Mouse (Mus musculus): Measurements from ENCODE around the gene Cpeb3.
"Not testable (repeated sequence)": the region's sequence is repeated elsewhere in the genome, so short reads cannot be mapped to it uniquely, and the experiment has no call there.

Gene Cpeb3

DNA sequence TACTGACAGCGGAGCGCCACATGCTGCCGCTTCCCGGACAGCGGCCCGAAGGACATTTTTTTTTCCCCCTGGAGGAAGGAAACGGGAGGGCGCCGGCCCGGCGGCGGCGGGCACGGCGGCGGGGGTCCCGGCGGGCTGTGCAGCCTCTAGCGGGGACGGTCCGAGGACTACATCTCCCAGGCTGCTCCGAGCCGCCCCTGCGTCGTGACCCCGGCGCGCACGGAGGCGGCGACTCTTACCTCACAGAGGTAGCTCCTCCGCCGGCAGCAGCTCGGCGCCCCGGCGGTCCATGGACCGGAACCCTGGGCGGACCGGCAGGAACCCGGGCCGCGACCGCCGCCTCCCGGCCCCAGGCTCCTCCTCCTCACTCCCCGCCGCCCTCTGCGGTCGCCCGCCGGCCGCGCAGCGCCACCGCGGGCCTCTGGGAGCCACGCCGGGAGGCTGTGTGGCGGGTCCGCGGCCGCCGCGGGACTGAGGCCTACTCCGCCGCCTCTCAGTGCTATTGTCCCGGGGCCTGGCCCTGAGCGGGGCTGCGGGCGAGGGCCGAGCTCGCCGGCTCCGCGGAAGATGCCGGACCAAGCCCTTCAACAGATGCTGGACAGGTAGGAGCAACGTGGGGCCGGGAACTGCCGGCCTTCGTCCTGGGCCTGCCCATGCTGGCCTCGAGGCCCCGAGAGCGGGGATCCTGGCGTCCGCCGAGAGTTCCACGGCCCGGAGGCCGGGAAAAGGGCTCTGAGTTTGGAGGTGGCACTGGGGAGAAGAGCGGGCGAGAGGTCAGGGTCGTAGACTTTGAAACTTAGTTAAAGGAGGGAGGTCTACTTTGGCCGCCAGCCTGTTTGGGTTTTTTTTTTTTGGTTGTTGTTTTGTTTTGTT lies 862 bp downstream of the Cpeb3 start, which contains the start of gene March5:
March5 (plus strand) TSS at position 241 of the 873 bp plus-strand sequence.
- DNase-seq (ENCODE audit: low spot score) = peak; percentile 92

DNA sequence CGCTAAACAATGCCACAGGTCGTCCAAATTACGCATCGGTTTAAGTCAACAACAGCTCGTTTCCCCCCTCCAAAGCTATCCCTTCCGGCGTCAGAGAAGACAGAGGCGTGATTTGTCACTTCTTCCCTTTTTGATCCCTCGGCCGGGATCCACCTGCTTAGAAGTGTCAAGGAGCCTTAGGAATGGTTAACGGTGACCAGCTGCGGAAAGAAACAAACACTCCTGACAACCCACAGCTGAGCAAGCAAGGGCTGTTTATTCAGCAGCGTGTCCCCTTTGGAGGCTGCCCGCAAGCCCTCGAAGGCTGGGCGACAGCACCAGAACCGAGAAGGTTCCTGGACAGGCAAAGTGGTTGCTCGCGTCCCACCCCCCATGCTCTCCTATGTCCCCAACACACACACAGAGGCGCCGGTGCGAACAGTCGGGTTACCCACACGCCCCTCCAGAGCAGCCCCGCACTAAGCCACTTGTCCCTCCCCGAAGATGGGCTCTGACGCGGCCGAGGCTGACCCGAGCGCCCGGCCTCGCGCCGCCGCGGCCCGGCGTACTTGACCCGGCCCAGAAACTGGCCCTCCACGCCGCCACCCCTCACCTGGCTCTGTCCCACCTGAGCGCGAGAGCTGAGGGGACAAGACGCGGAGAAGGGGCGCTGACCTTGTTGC lies 1.6 kb downstream of the Cpeb3 start:
- DNase-seq (ENCODE audit: low spot score) = peak; percentile 39

DNA sequence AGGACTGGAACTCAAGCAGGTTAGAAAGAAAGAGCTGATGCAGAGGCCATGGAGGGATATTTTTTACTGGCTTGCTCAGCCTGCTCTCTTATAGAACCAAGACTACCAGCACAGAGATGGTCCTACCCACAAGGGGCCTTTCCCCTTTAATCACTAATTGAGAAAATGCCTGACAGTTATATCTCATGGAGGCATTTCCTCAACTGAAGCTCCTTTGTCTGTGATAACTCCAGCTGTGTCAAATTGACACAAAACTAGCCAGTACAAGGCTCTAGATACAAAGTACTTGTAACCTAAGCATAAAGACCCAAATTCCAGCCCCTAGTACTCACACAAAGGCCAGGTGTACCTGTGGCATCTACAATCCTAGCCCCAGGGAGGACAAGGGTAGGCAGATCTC lies 3.2 kb downstream of the Cpeb3 start:
- DNase-seq (ENCODE audit: low spot score) = not testable (repeated sequence)

DNA sequence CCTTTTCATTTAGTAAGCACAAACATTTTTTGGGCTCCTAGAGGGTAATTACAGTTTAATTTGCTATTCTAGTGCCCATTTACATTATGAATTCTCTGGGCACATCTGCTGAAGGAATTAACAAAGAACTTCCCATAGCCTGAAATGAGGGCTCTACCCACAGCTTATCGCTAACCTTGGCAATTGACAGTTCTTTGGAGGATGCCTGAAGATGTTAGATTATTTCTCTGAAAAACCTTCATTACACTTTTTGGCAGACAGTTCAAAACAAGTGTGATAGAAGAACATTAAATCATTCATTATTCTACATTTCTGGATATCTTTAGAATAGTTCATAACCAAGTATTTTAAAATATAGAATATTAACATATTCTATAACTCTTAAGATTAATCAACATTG lies 5.0 kb downstream of the Cpeb3 start:
- no peak for DNase-seq (ENCODE audit: low spot score)

DNA sequence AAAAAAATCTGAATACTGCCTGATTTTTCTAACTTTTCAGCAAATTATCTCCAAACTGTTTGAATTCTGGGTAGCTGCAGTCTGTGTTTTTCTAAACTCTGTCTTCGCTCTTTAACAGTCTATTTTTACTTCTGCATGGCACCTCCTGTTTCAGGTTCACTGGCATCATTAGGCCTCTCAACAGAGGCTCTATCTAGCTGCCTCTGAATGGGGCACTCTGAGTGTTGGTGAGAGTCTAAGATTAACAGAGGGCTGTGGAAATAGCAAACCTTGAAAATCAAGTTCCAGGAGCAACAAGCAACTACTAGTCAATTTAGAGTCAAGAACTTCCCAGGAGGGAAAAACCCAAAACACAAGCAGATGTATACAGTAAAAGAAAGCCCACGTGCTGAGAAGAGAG lies 8.5 kb downstream of the Cpeb3 start:
- no peak for DNase-seq (ENCODE audit: low spot score)

DNA sequence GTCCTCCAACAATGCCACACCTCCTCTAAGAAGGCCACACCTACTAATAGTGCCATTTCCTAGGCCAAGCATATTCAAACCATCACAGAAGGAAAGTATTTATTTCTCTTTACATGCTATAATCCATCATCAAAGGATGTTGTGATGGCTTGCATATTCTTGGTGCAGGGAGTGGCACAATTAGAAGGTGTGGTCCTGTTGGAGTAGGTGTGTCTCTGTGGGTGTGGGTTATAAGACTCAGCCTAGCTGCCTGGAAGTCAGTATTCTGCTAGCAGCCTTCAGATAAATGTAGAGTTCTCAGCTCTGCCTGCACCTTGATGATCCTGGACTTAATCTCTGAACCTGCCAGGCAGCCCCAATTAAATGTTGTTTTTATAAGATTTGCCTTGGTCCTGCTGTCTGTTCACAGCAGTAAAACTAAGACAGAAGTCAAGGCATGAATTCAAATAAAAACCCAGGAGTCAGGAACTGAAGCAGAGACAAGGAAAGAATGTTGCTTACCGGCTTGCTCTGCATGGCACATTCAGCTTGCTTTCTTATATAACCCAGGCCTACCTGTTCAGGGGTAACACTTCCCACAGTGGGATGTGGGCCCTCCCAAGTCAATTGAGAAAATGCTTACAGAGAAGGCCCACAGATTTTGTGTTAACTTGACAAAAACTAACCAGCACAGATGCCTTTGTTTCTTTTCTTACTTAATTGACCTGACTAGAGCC lies 10.1 kb downstream of the Cpeb3 start:
- no peak for DNase-seq (ENCODE audit: low spot score)

DNA sequence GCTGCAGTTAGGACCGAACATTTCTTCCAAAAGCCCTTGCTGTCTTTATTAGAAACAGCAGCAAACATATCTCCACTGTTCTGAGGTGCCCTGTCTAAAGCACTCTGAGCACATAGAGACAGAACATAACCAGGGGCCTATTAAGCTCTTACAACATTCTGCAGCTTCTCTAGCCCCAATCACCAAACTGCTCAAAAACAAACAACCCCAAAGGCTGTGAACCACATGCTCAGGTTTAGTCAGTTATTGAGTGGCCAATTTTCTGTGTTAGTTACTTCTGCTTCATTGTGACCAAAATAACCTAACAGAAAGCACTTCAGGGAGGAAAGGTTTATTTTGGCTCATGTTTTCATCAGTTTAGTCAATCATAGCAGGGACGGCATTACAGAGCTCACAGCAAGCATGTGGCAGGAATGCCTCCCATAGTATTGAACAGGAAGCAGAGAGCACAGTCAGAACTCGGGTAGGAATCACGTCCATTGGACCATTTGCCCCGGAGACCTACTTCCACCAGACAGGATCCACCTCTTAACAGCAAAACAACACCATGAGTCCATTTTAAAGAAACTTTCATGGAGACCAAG lies 15.8 kb downstream of the Cpeb3 start:
- DNase-seq (ENCODE audit: low spot score) = peak; percentile 28

DNA sequence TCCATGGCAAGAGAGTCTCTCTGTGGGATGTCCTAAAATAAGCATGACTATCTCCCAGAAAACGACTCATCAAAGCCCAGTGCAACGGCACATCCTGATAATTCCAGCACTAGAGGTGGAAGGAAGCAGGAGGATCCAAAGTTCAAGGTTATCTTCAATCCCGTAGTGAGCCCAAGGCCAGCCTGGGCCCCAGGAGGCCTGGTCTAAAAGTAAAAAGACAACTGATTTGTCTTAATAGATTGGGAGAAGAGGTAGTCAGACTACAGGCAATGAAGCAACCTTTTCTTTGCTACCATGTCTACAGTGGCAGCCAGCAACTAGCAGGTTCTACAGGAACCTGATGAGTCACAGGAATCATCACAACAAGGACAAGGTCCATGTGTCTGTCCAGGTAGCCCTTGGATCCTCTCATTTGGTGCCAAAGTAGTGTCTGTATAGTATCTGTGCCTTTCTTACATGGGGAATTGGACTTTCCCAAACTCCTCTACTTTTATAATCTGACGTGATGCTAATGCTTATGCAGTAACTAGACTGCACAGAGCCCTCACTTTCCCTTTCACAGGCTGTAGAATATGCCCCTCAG lies 19.9 kb downstream of the Cpeb3 start:
- no peak for DNase-seq (ENCODE audit: low spot score)

DNA sequence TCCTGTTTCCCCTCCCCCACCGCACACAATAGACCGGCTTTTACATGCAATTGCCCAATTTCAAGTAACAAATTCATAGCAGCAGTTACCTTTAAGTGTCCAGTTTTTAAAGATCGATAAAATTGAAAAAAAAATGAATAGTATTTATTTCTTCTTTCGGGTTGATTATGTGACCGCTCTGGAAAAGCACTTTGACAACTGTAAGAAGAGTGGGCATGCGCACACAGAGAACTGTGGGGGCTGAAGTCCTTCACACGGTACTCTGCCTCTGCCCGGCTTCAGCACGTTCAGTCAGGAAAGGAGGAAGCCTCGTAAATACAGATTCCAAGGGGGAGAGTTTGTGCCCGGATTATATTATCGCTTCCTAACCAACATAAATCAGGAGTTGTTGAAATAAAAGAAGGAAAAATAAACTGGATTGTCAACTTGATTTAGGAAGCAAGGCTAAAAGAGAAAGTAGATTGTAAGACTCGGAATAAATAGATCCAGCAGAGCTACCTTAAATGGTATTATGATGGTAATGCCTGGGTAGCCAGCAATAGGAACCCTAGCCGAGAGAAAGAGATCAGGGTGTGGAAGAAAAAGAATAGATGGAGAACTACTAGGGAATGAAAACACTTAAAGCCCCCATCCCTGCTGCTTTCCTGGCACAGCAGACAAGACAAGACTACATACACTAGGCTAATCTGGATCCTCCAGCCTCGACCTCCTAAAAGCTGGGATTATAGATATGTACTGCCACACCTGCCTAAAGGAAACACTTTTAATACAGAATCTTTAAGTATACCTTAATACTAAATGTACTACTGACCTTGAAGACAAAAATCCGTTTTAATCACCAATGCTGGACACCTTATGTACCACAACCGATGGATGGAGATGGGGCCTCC lies 30.3 kb downstream of the Cpeb3 start:
- peak; percentile 62 for DNase-seq (ENCODE audit: low spot score)

DNA sequence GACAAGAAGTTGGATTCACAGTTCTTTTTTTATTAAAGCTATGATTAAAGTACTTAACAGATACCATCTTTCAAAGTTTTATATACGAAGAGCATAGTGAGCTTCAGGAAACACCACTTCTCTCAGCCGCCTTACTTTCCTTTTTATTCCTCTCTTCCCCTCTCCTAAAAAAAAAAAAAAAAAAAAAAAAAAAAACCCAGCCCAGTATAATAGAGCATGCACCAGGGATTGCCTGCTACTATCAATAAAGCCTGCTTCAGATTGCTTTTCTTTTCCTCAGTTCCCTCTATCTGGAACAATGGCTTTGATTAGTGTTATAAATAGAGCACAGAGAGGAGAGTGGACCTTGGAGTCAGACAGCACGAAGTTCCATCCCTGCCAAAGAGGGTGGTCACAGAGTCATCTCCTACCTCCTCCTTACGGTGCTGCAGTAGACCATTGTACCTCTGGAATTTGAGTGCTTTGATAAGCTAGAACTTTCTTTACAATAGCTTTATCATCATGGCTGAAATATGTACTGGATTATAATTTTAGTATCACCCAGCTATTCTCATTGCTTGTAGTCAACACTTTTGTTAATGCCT lies 31.4 kb downstream of the Cpeb3 start:
- DNase-seq (ENCODE audit: low spot score) = no peak

DNA sequence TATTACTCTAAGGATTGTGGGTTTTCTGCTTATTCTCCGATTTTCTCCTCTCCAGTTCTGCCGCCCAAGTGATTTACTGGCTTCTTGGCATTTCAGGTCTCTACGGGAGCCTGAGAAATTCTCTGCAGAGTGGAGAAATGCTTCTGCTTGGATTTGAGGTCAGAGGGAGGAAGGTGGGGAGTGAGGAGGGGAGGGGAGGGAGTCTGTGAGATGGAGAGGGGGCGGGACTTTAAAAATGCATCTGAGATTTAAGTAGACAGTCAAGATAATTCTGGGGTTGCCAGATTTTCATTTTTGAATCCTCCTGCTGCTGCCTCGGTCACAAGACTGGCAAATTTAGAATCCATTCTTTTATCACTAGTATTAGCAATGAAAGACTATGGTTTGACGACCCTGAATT lies 32.5 kb downstream of the Cpeb3 start:
- peak; percentile 3 for DNase-seq (ENCODE audit: low spot score)

DNA sequence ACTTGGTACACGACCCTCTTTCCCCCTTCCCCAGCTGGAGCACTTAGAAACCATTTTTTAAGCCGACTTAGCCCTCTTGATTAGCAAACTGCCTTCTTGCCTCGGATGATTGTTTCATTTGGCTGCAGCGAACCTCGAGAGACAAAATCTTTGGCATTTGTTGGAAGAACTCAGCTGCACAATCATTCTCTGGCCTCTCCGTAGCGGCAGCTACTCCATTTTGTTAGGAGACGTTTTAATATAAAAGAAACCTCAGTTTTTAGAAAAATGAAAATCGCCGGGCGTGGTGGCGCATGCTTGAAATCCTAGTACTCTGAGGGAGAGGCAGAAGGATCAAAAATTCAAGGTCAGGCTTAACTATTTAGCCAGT lies 33.0 kb downstream of the Cpeb3 start:
- DNase-seq (ENCODE audit: low spot score) = no peak

DNA sequence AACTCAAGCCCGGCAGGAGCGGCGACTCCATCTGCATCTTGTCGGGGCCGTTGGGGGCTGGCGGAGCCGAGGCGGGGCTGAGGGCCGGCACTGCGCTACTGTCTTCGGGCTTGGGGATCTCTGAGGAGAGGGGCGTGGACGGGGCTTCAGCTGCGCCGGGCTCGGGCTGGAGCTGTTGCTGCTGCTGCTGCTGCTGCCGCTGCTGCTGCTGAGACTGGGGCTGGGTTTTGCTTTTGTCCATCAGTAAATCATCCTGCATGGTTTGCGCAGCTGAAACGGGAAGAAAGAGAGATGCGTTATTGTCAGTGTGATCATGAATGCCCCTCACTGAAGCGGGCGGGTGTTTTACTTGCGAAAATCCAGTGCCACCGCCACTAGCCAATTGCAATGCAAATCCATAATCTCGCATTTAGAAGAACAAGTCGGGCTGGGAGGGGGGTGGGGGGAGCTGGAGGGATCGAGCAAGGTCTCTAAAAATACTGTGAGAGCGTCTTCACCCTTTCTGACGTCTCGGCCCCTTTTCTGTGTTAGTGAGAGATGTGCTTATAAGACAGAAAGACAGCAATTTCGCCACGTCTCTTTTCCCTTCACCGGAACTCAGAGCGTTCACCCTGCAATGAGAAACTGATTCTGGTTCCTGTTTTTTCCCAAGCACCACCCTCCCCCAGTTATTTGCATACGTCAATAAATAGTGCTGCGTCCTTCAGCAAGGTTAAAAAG lies 33.5 kb downstream of the Cpeb3 start:
- peak; percentile 64 for DNase-seq (ENCODE audit: low spot score)

DNA sequence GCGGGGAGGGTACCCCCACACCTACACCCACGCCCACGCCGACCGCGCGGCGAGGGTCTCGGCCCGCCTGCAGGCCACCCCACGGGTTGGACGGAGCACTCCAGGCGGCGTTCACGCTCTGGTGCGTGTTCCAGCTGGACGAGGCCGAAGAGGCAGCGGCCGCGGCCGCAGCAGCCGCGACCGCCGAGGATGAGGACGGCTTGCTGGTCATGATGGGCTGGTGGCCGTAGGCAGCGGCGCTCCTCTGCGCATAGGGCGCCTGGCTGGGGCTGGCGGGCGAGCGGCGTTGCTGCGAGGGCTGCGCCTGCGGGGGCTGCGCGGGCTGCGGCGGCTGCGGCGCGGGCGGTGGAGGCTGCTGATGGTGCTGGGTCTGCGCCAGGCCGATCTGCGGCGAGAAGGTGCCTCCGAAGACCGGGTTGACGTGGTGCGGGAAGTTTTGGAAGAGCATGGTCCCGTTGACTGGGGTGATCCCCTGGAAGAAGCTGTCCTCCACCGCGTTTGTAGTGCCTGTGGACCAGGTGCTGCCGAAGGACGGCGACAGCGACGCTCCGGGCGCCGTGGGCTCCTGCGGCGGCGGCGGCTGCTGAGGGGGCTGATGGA lies 34.2 kb downstream of the Cpeb3 start:
- peak; percentile 5 for DNase-seq (ENCODE audit: low spot score)

DNA sequence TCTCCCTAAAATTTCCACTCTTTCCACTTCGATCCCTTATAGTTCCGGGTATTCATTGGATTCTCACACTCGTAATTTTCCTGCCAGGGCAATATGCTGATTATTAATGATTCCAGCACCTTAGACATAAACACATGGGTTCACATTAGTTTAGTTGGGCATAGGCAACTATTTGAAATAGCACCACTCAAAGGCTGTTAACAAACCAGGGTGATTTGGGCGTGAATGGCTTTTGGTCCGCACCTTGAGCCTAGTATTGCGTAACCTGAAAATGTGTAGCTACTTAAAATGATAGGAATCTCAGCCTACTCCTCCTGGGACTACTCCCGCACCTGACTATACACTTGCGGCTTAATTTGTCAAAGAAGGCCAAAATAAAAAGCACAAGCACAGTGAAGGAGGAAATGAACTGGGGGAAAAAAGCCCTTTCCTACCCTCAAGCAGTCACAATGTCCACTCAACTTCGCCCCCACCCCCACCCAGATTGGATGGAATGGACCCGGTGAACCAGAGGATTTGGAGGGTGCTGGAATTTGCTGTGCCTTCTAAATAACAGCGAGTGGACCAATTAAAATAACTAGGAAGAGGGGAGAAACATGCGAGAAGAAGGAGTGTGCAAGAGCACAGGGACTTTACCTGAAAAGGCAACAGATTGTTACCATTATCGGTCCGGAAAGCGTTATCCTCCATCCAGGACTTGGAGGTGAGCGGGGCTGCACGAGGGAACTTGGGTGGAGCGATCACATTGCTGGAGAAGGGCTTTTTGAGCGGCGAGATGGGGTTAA lies 34.9 kb downstream of the Cpeb3 start:
- DNase-seq (ENCODE audit: low spot score) = peak; percentile 30

DNA sequence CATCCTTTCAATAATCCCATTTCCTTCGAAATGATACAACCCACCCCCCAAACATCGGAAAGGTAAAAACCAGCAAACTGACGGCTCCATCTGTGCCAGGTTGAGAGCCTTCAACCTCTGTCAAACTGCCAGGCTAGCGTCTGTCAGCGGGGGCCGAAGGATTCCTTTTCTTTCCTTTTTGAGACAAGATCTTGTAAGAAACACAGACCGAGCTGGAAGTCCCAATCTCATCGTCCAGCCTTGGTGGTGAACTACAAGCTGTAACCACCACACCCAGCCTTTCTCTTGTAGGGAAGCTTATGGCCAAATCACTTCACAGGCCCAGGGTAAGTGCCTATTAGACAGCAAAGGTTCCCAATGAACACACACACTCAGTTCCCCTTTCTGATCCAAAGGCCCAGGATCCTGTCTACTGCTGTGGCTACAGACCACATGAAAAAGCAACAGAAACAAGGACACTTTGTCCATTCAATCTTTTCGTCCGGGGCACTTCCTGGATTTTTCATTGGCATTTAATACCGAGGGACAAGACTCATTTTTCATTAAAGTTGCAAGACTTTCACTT lies 35.8 kb downstream of the Cpeb3 start:
- DNase-seq (ENCODE audit: low spot score) = peak; percentile 3

DNA sequence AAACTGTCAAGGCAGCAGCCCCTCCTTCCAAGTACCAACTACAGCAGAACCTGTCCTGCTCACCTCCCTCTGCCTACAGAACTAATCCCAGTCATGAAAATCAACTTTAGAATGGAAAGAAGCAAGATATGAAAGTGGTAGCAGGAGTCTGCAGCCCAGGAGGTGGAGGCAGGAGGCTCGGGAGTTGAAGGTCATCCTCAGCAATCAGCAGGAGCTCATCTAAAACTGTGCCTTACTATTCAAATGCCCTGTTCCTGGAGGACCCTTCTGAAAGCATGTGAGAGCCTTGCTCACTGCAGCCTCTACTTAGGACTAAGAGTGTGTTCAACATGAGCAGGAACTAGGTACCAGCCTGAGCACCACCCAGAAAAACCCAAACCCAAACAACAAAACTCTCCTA lies 36.3 kb downstream of the Cpeb3 start:
- no peak for DNase-seq (ENCODE audit: low spot score)

DNA sequence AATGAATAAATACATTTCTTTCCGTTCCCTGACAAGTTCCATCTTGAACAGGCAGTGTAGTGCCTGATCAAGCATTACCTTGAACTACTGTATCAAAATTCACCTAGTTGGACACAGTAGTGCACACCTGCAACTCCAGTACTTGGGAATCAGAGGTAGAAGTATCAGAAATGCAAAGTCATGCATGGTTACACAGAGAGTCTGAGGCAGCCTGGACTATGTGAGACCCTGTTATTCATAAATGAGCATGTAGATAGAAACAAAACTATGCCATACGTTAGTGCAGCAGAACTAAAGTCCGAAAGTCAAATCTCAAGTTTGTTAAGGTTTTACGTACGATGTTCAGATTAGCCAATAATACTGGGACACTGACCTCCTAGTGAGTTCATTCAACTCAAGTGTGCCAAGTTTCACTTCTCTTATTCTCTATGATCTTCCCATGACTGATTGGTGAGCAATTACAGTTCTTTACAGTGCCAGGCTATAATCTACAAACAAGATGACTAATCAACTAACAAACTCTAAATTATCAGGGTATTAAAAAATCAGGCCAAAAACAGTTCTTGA lies 51.5 kb downstream of the Cpeb3 start:
- DNase-seq (ENCODE audit: low spot score) = no peak

Measured in lung, postnatal 25 days (tissue).